Mouse (Mus musculus): ENCODE measurements around the gene 0610040J01Rik.

DNA sequence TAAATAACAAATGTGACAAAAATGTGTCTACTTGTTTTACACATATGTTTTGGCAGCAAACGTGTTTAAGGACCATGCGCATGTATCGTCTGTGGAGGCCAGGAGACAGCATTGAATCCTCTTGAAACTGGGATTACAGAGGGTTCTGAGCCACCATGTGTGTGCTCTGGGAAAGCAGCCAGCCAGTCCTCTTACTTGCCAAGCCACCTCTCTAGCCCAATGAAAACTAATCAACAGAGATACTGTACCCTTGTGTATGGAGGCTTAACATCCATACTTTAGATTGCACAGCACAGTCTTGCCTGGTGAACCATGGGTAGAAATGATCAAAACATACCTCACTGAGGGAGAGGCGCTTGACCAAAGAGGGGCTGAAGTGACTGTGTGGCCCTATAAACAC is 46.3 kb upstream of the 0610040J01Rik start:
- TF ChIP-seq CTCF (IDR thresholded peaks at IDR 0.05; ENCODE audit: extremely low read depth, insufficient read length, insufficient replicate concordance, low read depth, low read length) (no peak), POLR2A (IDR thresholded peaks at IDR 0.05; ENCODE audit: low read depth, low read length) (no peak)

All from small intestine, adult 2 months (tissue).